Mouse (Mus musculus) adrenal gland, postnatal 10 days (tissue): ENCODE measurements around the gene Emsy. TPM values are rescaled to one million over a fixed set of nuclear protein-coding genes. Genes with fewer than 3 reads are reported as not detected.

Source experiments
- DNase-seq: peaks from one replicate; pipeline ENCODE4 v3.0.0; 2021; ENCODE audit warnings: mixed read lengths
- total RNA-seq, 2 experiments: library from RNA; stranded (reverse); gene quantifications; 2 replicates each; pipeline ENCODE4 v1.2.3; 2021

Emsy gene
- total RNA-seq, 2 experiments from 2014 or later: 29.0 to 31.1 TPM

- no peak for DNase-seq
These were observed 114.3 kb downstream of the Emsy start for GRCm38 (mm10) chr7:98542267-98542666.

- no peak for DNase-seq
These were observed 115.0 kb downstream of the Emsy start for GRCm38 (mm10) chr7:98541564-98541963.

GRCm38 (mm10) chr7:98540879-98541278, 115.7 kb downstream of the Emsy start:
- DNase-seq: no peak

GRCm38 (mm10) chr7:98537967-98538573, 118.5 kb downstream of the Emsy start:
- DNase-seq: no peak

- DNase-seq: no peak
These were observed 119.2 kb downstream of the Emsy start for GRCm38 (mm10) chr7:98537210-98537966.

Other genes with a start within 250 kb of the Emsy start
- under 1 TPM in 1 of 2 experiments, not detected in 1; 0.09 TPM for gene Gucy2d, start 216.4 kb downstream of the Emsy start, total RNA-seq
- gene Lrrc32, start 167.5 kb downstream of the Emsy start, total RNA-seq: 10 to 100 TPM; 15.2 to 17.3 TPM
- gene Thap12, start 46.3 kb upstream of the Emsy start, total RNA-seq: 10 to 100 TPM; 61.3 to 62.6 TPM
- gene Wnt11, start 178.3 kb upstream of the Emsy start, total RNA-seq: 1 to 10 TPM; 6.4 to 6.5 TPM